Mouse (Mus musculus) pancreas, adult 10 weeks (tissue): ENCODE data around the gene Zcchc9. TPM values are rescaled to one million over a fixed set of nuclear protein-coding genes. Genes with fewer than 3 reads are reported as not detected.

ENCODE experiments used
- polyA plus RNA-seq: library from polyadenylated mRNA; stranded (reverse); fragments of 350-450 nt; fragmentation: Illumina TruSeq; extraction: RNeasy Lipid Tissue Mini Kit (QIAGEN cat#74804); gene quantifications from one replicate; pipeline ENCODE4 v1.2.3, GENCODE M21; 2015; ENCODE audit warnings: low read depth, low replicate concordance; ENCODE audit not compliant: insufficient read depth

Zcchc9 gene
- 3.7 TPM for polyA plus RNA-seq

DNA sequence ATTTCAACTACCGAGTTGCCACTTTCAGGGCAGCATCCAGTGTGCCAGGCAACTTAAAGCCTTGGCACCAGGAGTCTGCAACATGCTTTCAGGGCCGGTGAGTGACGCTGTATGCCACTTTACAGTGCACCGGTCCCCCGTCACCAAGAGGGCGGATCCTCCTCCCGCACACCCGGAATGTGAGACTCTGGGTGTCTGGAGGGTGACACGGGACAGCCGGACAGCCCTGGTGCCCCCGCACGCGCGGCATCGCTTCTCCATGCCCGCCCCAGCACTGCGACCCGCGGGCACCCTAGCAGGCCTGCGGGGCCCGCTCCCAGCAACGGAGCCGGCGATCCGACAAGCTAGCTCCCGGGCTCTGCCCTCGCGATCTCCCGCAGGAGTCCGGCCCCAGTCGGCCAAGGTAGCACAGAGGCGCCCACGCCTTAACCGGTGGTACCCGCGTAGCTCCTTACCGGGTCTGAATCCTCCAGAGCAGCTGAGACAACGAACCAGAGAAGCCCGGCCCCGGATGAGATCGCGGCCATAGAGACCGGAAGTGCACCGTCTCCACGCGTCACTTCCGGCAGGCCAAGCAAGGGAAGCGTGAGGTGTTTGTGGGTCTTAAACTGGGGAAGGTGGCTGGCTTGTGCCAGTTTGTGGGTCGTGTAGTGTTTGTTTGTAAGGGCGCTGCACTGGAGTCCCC is at the start of gene Zcchc9:
Gene Zcchc9 (minus strand): TSS at position 551 of the 685 bp plus-strand sequence.

Other genes starting within 250 kb of the Zcchc9 start
- not detected for gene Acot12, start 66.2 kb downstream of the Zcchc9 start, polyA plus RNA-seq
- gene Ckmt2, start 69.2 kb upstream of the Zcchc9 start, polyA plus RNA-seq: not detected